Mouse (Mus musculus) E14TG2a.4 (cell line): ENCODE measurements around the gene Tsku.

Experiments
- CTCF ChIP-seq: conservative IDR thresholded peaks from 2 replicates; pipeline ENCODE4 v1.5.1; 2014; ENCODE audit warnings: low read length
- NANOG ChIP-seq: IDR thresholded peaks from 2 replicates; pipeline ENCODE4 v1.6.1; 2014; ENCODE audit warnings: borderline replicate concordance, low read length, mixed read lengths
- POU5F1 ChIP-seq: IDR thresholded peaks from 2 replicates; pipeline ENCODE4 v1.6.1; 2014; ENCODE audit warnings: low read length, borderline replicate concordance

- TF ChIP-seq CTCF: no peak
- TF ChIP-seq NANOG: no peak
- no peak for TF ChIP-seq POU5F1
Measured at GRCm38 (mm10) chr7:98389656-98390055, 28.5 kb upstream of the Tsku start.
